Mouse (Mus musculus) bone marrow macrophage, adult 2 months (primary cell): ENCODE data around the gene Gm49321.

Source experiments
- CTCF ChIP-seq: IDR thresholded peaks from 2 replicates; pipeline ENCODE4 v1.5.1; 2012; ENCODE audit warnings: low read depth, mild to moderate bottlenecking, low read length, moderate library complexity
- POLR2A ChIP-seq: IDR thresholded peaks from 2 replicates; pipeline ENCODE4 v1.6.1; 2012; ENCODE audit warnings: mild to moderate bottlenecking, low read depth, low read length, borderline replicate concordance

DNA sequence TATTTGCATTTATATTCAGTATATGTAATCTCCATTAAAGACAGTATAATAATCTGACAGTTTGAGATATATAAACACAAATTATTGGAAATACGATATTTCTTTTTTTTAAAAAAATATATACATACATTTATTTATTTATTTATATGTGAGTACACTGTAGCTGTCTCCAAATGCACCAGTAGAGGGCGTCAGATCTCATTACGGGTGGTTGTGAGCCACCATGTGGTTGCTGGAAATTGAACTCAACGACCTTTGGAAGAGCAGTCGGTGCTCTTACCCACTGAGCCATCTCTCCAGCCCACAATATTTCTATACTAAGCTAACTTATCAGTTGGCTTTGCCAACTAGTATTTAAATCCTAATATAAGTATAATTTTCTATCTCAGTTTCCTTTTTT, 6.2 kb upstream of the Gm49321 start:
- TF ChIP-seq CTCF (no peak), POLR2A (no peak)
